Mouse (Mus musculus): Measurements from ENCODE around the gene Arhgdib. TPM values are rescaled to one million over a fixed set of nuclear protein-coding genes. Genes with fewer than 3 reads are reported as not detected.

Arhgdib gene
- polyA plus RNA-seq, 2 experiments, result 104 to 149 TPM

DNA sequence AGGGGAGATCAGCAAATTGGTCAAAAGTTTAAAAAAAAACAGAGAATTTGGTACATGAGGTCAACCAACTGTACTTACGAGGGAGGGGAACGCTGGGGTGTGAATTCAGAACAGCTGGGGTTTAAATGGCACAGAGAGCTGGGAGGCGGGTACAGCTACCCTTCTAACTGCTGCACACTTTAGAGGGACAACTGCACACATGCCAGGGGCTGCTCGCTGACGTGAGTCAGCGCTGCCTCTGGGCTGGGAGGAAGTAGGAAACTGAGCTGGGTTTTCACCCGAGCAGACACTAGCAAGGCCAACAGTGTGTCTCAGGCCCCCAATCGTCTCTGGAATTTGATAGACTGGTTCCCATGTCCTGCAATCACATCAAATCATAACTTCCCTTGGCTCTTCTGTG is 16.6 kb downstream of the Arhgdib start:
- Histone ChIP-seq H3K9ac (ENCODE audit: low read depth, low read length, severe bottlenecking) (no peak overlapping the region), H3K4me1 (ENCODE audit: control insufficient read depth, insufficient read depth, low read length) (peaks cover 4% of the 10 kb centered on the region; the same call in 1 of the 2 replicates), H3K36me3 (ENCODE audit: control insufficient read depth, insufficient read depth, low read length) (no peaks in the 10 kb centered on the region), H3K4me2 (replicated peaks; ENCODE audit: low read depth, low read length, severe bottlenecking) (no peak overlapping the region), H3K27me3 (ENCODE audit: control insufficient read depth, insufficient read depth, low read length) (no peaks in the 10 kb centered on the region), H3K4me3 (replicated peaks; ENCODE audit: low read length) (no peak overlapping the region), H3K9me3 (ENCODE audit: control insufficient read depth, low read length) (no peaks in the 10 kb centered on the region), H3K27ac (replicated peaks; ENCODE audit: low read depth, low read length) (no peak overlapping the region)
- no peak for DNase-seq (ENCODE audit: low spot score)
- 40% methylated on average over 8 of the region's 8 CpGs for WGBS
- 0 out of 2 replicates have a peak, but pooled peaks have one; percentile 30 for ATAC-seq (ENCODE audit: low FRiP score, low read depth)
- TF ChIP-seq POLR2A (IDR thresholded peaks at IDR 0.05; ENCODE audit: borderline replicate concordance, extremely low read depth, insufficient read depth, insufficient read length), result no peak

DNA sequence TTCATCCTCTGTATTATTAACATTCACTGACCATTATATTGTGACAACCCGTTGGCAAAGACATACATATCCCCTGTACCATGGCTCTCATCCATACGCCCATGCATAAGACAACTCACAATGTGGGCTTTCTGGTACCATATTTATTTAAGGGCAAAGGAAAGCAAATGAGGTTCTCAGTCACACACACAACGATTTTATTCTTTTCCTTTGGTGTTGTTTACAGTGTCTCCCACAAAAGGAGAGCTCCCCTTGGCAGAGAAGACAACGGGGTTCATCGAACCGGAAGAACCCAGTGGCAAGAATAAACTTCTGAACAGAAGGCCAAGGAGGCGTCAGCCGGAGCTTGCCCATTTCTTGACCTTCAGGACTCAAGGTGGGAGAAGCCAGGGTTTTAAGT is 18.2 kb downstream of the Arhgdib start, which contains the start of gene Pde6h:
Pde6h (plus strand) TSS at position 301 of the 400 bp plus-strand sequence.
- TF ChIP-seq POLR2A (IDR thresholded peaks at IDR 0.05; ENCODE audit: borderline replicate concordance, extremely low read depth, insufficient read depth, insufficient read length), result no peak
- no peak for ATAC-seq (ENCODE audit: low FRiP score, low read depth)
- no peak for DNase-seq (ENCODE audit: low spot score)
- Histone ChIP-seq H3K9me3 (ENCODE audit: control insufficient read depth, low read length) (no peaks in the 10 kb centered on the region), H3K36me3 (ENCODE audit: control insufficient read depth, insufficient read depth, low read length) (no peaks in the 10 kb centered on the region), H3K4me2 (replicated peaks; ENCODE audit: low read depth, low read length, severe bottlenecking) (no peak within 1 kb of the TSS), H3K4me1 (ENCODE audit: control insufficient read depth, insufficient read depth, low read length) (peaks cover 4% of the 10 kb centered on the region; the same call in 1 of the 2 replicates), H3K27ac (replicated peaks; ENCODE audit: low read depth, low read length) (no peak within 1 kb of the TSS), H3K9ac (ENCODE audit: low read depth, low read length, severe bottlenecking) (no peak within 1 kb of the TSS), H3K4me3 (replicated peaks; ENCODE audit: low read length) (no peak within 1 kb of the TSS), H3K27me3 (ENCODE audit: control insufficient read depth, insufficient read depth, low read length) (no peaks in the 10 kb centered on the region)
- WGBS, result 96% methylated on average over 8 of the region's 8 CpGs

DNA sequence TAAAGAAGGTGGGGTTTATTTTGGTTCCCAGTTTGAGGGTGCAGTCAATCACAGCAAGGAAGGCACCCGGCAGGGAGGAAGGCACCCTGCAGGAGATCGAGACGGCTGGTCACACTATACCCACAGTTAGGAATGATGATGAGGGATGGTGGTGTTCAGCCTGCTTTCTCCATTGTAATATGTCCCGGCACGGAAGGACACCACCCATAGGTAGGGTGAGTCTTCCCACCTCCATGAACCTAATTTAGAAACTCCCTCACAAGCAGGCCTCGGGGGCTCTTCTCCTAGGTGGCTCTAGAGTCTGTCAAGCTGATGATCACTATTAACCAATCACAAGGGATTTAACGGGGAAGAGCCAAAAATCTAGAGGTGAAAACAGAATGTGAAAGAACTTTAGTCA is 18.8 kb downstream of the Arhgdib start:
- H3K36me3 ChIP-seq (ENCODE audit: control insufficient read depth, insufficient read depth, low read length), result no peaks in the 10 kb centered on the region
- H3K27me3 ChIP-seq (ENCODE audit: control insufficient read depth, insufficient read depth, low read length), result no peaks in the 10 kb centered on the region
- 85% methylated on average over 7 of the region's 7 CpGs for WGBS
- H3K4me3 ChIP-seq (replicated peaks; ENCODE audit: low read length), result no peak overlapping the region
- H3K9me3 ChIP-seq (ENCODE audit: control insufficient read depth, low read length), result no peaks in the 10 kb centered on the region
- H3K27ac ChIP-seq (replicated peaks; ENCODE audit: low read depth, low read length), result no peak overlapping the region
- ATAC-seq (ENCODE audit: low FRiP score, low read depth) (no peak), DNase-seq (ENCODE audit: low spot score) (no peak)
- TF ChIP-seq POLR2A (IDR thresholded peaks at IDR 0.05; ENCODE audit: borderline replicate concordance, extremely low read depth, insufficient read depth, insufficient read length), result no peak
- no peak overlapping the region for H3K9ac ChIP-seq (ENCODE audit: low read depth, low read length, severe bottlenecking)
- H3K4me2 ChIP-seq (replicated peaks; ENCODE audit: low read depth, low read length, severe bottlenecking), result no peak overlapping the region
- peaks cover 9% of the 10 kb centered on the region; the same call in 1 of the 2 replicates for H3K4me1 ChIP-seq (ENCODE audit: control insufficient read depth, insufficient read depth, low read length)

DNA sequence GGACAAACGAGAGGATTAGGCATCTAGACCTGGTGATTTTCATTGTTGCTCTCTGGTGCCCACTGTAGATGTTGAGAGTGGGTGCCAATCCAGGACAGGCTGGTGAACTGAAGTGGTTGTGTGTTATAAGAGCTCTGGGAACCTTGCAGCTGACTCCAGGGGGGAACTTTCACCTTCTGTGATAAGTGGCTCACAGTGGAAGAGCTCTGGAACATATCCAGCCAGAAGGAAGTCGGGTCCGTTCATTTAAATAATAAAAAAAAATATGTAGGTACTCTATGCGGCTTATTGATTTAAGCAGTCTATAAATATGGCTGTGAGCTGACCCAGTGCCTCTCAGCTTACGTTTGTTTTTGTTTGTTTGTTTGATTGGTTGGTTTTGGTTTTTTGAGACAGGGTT is 19.6 kb downstream of the Arhgdib start, which contains the start of gene Erp27:
Erp27 (minus strand) TSS at position 101 of the 400 bp plus-strand sequence.
- ATAC-seq (ENCODE audit: low FRiP score, low read depth), result no peak
- Histone ChIP-seq H3K4me1 (ENCODE audit: control insufficient read depth, insufficient read depth, low read length) (peaks cover 11% of the 10 kb centered on the region; the same call in 1 of the 2 replicates), H3K9ac (ENCODE audit: low read depth, low read length, severe bottlenecking) (no peak within 1 kb of the TSS), H3K4me3 (replicated peaks; ENCODE audit: low read length) (no peak within 1 kb of the TSS), H3K4me2 (replicated peaks; ENCODE audit: low read depth, low read length, severe bottlenecking) (no peak within 1 kb of the TSS), H3K27me3 (ENCODE audit: control insufficient read depth, insufficient read depth, low read length) (no peaks in the 10 kb centered on the region), H3K27ac (replicated peaks; ENCODE audit: low read depth, low read length) (no peak within 1 kb of the TSS), H3K9me3 (ENCODE audit: control insufficient read depth, low read length) (no peaks in the 10 kb centered on the region), H3K36me3 (ENCODE audit: control insufficient read depth, insufficient read depth, low read length) (no peaks in the 10 kb centered on the region)
- WGBS, result 69% methylated on average over 5 of the region's 5 CpGs
- TF ChIP-seq POLR2A (IDR thresholded peaks at IDR 0.05; ENCODE audit: borderline replicate concordance, extremely low read depth, insufficient read depth, insufficient read length), result no peak
- DNase-seq (ENCODE audit: low spot score), result no peak

DNA sequence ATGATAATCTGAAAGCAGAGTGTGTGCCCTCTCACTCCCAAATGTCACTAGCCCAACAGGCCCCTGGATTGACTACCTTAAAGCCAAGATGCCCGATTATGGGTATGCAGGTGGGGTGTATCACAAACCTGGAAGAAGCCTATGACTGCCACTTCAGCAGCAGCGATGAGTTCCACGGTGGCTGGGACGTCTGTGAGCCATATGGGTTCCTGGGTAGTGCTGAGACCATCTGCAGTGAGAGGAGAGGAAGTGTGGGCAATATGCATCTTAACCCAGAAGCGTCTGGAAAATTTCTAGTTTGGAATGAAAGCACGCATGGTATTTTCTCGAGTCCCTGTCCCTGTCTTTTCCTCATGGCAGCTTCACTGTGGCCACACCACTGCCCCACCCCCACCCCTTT is 20.1 kb downstream of the Arhgdib start:
- Histone ChIP-seq H3K9ac (ENCODE audit: low read depth, low read length, severe bottlenecking) (no peak overlapping the region), H3K4me3 (replicated peaks; ENCODE audit: low read length) (no peak overlapping the region), H3K9me3 (ENCODE audit: control insufficient read depth, low read length) (no peaks in the 10 kb centered on the region), H3K27me3 (ENCODE audit: control insufficient read depth, insufficient read depth, low read length) (no peaks in the 10 kb centered on the region), H3K4me1 (ENCODE audit: control insufficient read depth, insufficient read depth, low read length) (peaks cover 11% of the 10 kb centered on the region; the same call in 1 of the 2 replicates), H3K4me2 (replicated peaks; ENCODE audit: low read depth, low read length, severe bottlenecking) (no peak overlapping the region), H3K27ac (replicated peaks; ENCODE audit: low read depth, low read length) (no peak overlapping the region), H3K36me3 (ENCODE audit: control insufficient read depth, insufficient read depth, low read length) (no peaks in the 10 kb centered on the region)
- TF ChIP-seq POLR2A (IDR thresholded peaks at IDR 0.05; ENCODE audit: borderline replicate concordance, extremely low read depth, insufficient read depth, insufficient read length), result no peak
- DNase-seq (ENCODE audit: low spot score), result no peak
- 46% methylated on average over 7 of the region's 7 CpGs for WGBS
- no peak for ATAC-seq (ENCODE audit: low FRiP score, low read depth)

All from limb, embryonic 14.5 days (tissue).